Mouse (Mus musculus) embryonic facial prominence, embryonic 10.5 days (tissue): ENCODE measurements around the gene E130208F15Rik. TPM values are rescaled to one million over a fixed set of nuclear protein-coding genes. Genes with fewer than 3 reads are reported as not detected.

Experiments used
- DNase-seq: peaks from one replicate; pipeline ENCODE4 v3.0.0-alpha.2; 2017; ENCODE audit warnings: low spot score
- H3K27ac ChIP-seq: fragments of 300-500 bp; sonication (generic); replicated peaks from 2 replicates; pipeline ENCODE4 v1.5.1; 2016; ENCODE audit warnings: mild to moderate bottlenecking
- H3K27me3 ChIP-seq: fragments of 300-500 bp; sonication (generic); replicated peaks from 2 replicates; pipeline ENCODE4 v1.6.1; 2016; ENCODE audit warnings: low read depth, mild to moderate bottlenecking; ENCODE audit not compliant: poor library complexity, severe bottlenecking
- H3K36me3 ChIP-seq: fragments of 300-500 bp; sonication (generic); replicated peaks from 2 replicates; pipeline ENCODE4 v1.6.1; 2016; ENCODE audit warnings: mild to moderate bottlenecking, moderate library complexity
- H3K4me1 ChIP-seq: fragments of 300-500 bp; sonication (generic); 2 replicates; pipeline ENCODE4 v1.6.1; 2016
- H3K4me3 ChIP-seq: fragments of 300-500 bp; sonication (generic); 2 replicates; pipeline ENCODE4 v1.5.1; 2016; ENCODE audit warnings: mild to moderate bottlenecking, moderate library complexity
- H3K9me3 ChIP-seq: fragments of 300-500 bp; sonication (generic); 2 replicates; pipeline ENCODE4 v1.6.1; 2016; ENCODE audit warnings: mild to moderate bottlenecking
- WGBS: fragments of 180-500 bp; shearing (Covaris S2); methylation state at CpG from one replicate; pipeline ENCODE4 v1.1.7; 2016; 5-methylcytosine and 5-hydroxymethylcytosine counted together
- polyA plus RNA-seq: library from polyadenylated mRNA; unstranded; fragments of >200 nt; fragmentation: Nextera tagmentation; extraction: Ambion mirVana; gene quantifications from 2 replicates; pipeline ENCODE4 v1.2.1, GENCODE M21; 2016

E130208F15Rik gene
- 2.1 TPM in 2 replicates for polyA plus RNA-seq

GRCm38 (mm10) chr7:30321539-30322284 is at the start of gene E130208F15Rik:
Gene E130208F15Rik (plus strand): TSS chr7:30321740.
- Histone ChIP-seq H3K36me3 (peaks cover 35% of the 10 kb centered on the region), H3K27ac (peak within 1 kb of the TSS; percentile 90), H3K4me1 (peaks cover 16% of the 10 kb centered on the region), H3K4me3 (peak within 1 kb of the TSS; percentile 73), H3K9me3 (peaks cover 5% of the 10 kb centered on the region; the same call in 1 of the 2 replicates), H3K27me3 (no peaks in the 10 kb centered on the region)
- DNase-seq, result peak; percentile 76
- under 1% methylated on average over 63 of the region's 63 CpGs for WGBS

- Histone ChIP-seq H3K4me3 (no peak overlapping the region), H3K27ac (no peak overlapping the region), H3K36me3 (peaks cover 45% of the 10 kb centered on the region), H3K4me1 (peaks cover 7% of the 10 kb centered on the region), H3K27me3 (no peaks in the 10 kb centered on the region), H3K9me3 (no peaks in the 10 kb centered on the region)
- 77% methylated on average over 6 of the region's 6 CpGs for WGBS
- DNase-seq, result no peak
These were observed 47.2 kb upstream of the E130208F15Rik start for GRCm38 (mm10) chr7:30274383-30274782.

GRCm38 (mm10) chr7:30278911-30279310 is 42.6 kb upstream of the E130208F15Rik start:
- H3K36me3 ChIP-seq, result 0 out of 2 replicates have a peak, but pooled peaks cover 1% of the 10 kb centered on the region

GRCm38 (mm10) chr7:30279536-30279935 is 42.0 kb upstream of the E130208F15Rik start:
- Histone ChIP-seq H3K27ac (peak overlapping the region; percentile 86), H3K4me3 (peak overlapping the region; percentile 78), H3K4me1 (peaks cover 20% of the 10 kb centered on the region), H3K36me3 (no peaks in the 10 kb centered on the region), H3K9me3 (no peaks in the 10 kb centered on the region), H3K27me3 (no peaks in the 10 kb centered on the region)
- under 1% methylated on average over 6 of the region's 6 CpGs for WGBS
- DNase-seq, result no peak

More at GRCm38 (mm10) chr7:30278911-30279310, 42.6 kb upstream of the E130208F15Rik start:
- H3K9me3 ChIP-seq, result no peaks in the 10 kb centered on the region
- H3K4me3 ChIP-seq, result peak overlapping the region; percentile 78; the same call in 1 of the 2 replicates
- H3K4me1 ChIP-seq, result peaks cover 20% of the 10 kb centered on the region
- H3K27ac ChIP-seq, result no peak overlapping the region
- no peak for DNase-seq
- WGBS, result 52% methylated on average over 2 of the region's 2 CpGs
- no peaks in the 10 kb centered on the region for H3K27me3 ChIP-seq

GRCm38 (mm10) chr7:30279951-30280669 is 41.4 kb upstream of the E130208F15Rik start, which contains the start of the genes Thap8 and Wdr62:
Gene Thap8 (plus strand): TSS chr7:30280094.
Gene Wdr62 (minus strand): TSS chr7:30280419.
- Histone ChIP-seq H3K27ac (peak within 1 kb of the TSS; percentile 86), H3K4me1 (peaks cover 20% of the 10 kb centered on the region), H3K4me3 (peak within 1 kb of the TSS; percentile 78), H3K36me3 (no peaks in the 10 kb centered on the region), H3K27me3 (no peaks in the 10 kb centered on the region), H3K9me3 (no peaks in the 10 kb centered on the region)
- DNase-seq, result peak; percentile 95
- under 1% methylated on average over 49 of the region's 49 CpGs for WGBS

- peak; percentile 85 for DNase-seq
- Histone ChIP-seq H3K9me3 (no peaks in the 10 kb centered on the region), H3K27me3 (no peaks in the 10 kb centered on the region), H3K27ac (peak overlapping the region; percentile 86), H3K4me3 (peak overlapping the region; percentile 78), H3K4me1 (peaks cover 20% of the 10 kb centered on the region), H3K36me3 (no peaks in the 10 kb centered on the region)
- WGBS, result under 1% methylated on average over 20 of the region's 20 CpGs
These were observed 40.8 kb upstream of the E130208F15Rik start for GRCm38 (mm10) chr7:30280670-30281138.

- DNase-seq, result no peak
- WGBS, result 82% methylated on average over 4 of the region's 4 CpGs
- Histone ChIP-seq H3K36me3 (no peaks in the 10 kb centered on the region), H3K9me3 (no peaks in the 10 kb centered on the region), H3K4me3 (no peak overlapping the region; the same call in 1 of the 2 replicates), H3K27ac (no peak overlapping the region), H3K27me3 (no peaks in the 10 kb centered on the region), H3K4me1 (peaks cover 20% of the 10 kb centered on the region)
These were observed 40.0 kb upstream of the E130208F15Rik start for GRCm38 (mm10) chr7:30281522-30281921.

GRCm38 (mm10) chr7:30282740-30283139 is 38.8 kb upstream of the E130208F15Rik start:
- H3K27ac ChIP-seq, result no peak overlapping the region
- H3K36me3 ChIP-seq, result no peaks in the 10 kb centered on the region
- H3K9me3 ChIP-seq, result no peaks in the 10 kb centered on the region
- H3K4me1 ChIP-seq, result peaks cover 20% of the 10 kb centered on the region
- WGBS, result 80% methylated on average over 7 of the region's 7 CpGs
- no peaks in the 10 kb centered on the region for H3K27me3 ChIP-seq
- H3K4me3 ChIP-seq, result no peak overlapping the region
- DNase-seq, result no peak

- Histone ChIP-seq H3K9me3 (no peaks in the 10 kb centered on the region), H3K27me3 (peaks cover 11% of the 10 kb centered on the region; the same call in 1 of the 2 replicates), H3K4me3 (no peak overlapping the region), H3K4me1 (peaks cover 20% of the 10 kb centered on the region), H3K27ac (no peak overlapping the region), H3K36me3 (no peaks in the 10 kb centered on the region)
- DNase-seq, result no peak
- WGBS, result 71% methylated on average over 8 of the region's 8 CpGs
These were observed 34.7 kb upstream of the E130208F15Rik start for GRCm38 (mm10) chr7:30286701-30287410.

GRCm38 (mm10) chr7:30288046-30288445 is 33.5 kb upstream of the E130208F15Rik start:
- H3K4me3 ChIP-seq, result no peak overlapping the region
- peaks cover 11% of the 10 kb centered on the region; the same call in 1 of the 2 replicates for H3K27me3 ChIP-seq
- peaks cover 31% of the 10 kb centered on the region for H3K4me1 ChIP-seq
- no peak overlapping the region for H3K27ac ChIP-seq
- 73% methylated on average over 6 of the region's 6 CpGs for WGBS
- peaks cover 6% of the 10 kb centered on the region for H3K36me3 ChIP-seq
- H3K9me3 ChIP-seq, result no peaks in the 10 kb centered on the region
- DNase-seq, result no peak

- Histone ChIP-seq H3K36me3 (peaks cover 17% of the 10 kb centered on the region), H3K4me1 (peaks cover 31% of the 10 kb centered on the region), H3K27ac (peak overlapping the region; percentile 75), H3K27me3 (peaks cover 11% of the 10 kb centered on the region; the same call in 1 of the 2 replicates), H3K4me3 (peak overlapping the region; percentile 14; the same call in 1 of the 2 replicates), H3K9me3 (no peaks in the 10 kb centered on the region)
- WGBS, result 61% methylated on average over 7 of the region's 7 CpGs
- DNase-seq, result no peak
These were observed 32.3 kb upstream of the E130208F15Rik start for GRCm38 (mm10) chr7:30289071-30289713.
